In the genomic region with DNA sequence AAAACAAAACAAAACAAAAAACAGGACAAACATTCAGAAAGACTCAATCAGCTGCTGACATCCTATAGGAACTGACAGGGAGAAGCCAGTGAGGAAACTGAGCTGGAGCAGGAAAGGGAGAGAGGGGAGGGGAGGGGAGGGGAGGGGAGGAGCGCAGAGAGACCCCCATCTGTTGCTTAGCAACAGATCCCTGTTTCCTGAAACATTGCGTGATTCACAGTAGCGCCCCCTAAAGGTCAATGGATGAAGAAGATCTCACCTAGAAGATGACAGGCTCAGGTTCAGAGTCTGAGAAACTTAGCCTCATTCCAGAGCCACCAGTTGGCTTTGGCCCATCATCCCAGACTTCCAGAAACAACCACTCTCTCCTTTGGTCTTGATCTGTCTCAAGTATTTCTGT, we compare ENCODE assay signal across 15 mouse cellular contexts. TPM values are rescaled to one million over a fixed set of nuclear protein-coding genes. Genes with fewer than 3 reads are reported as not detected.
DNase-seq lines count a peak whose midpoint lies in the region; ATAC-seq and TF ChIP-seq lines count a peak whose summit lies in the region.
"Had no signal": no experiment of that assay in that cellular context is flagged by ENCODE, and none has a peak within 500 bp of the region (broad histone marks: within the 10 kb centered on the region; RNA-seq: fewer than 3 reads in every experiment).

No protein-coding gene starts in this region.

- no peak overlapping the region for H3K9ac ChIP-seq in forebrain, postnatal 0 days
- H3K9ac ChIP-seq in forebrain, embryonic 13.5 days: no peak overlapping the region
- no peak overlapping the region for H3K9ac ChIP-seq in midbrain, postnatal 0 days (replicated peaks; ENCODE audit: low read length, poor library complexity, severe bottlenecking)
- H3K9ac ChIP-seq in midbrain, embryonic 15.5 days: no peak overlapping the region
- no peak overlapping the region for H3K9ac ChIP-seq in stomach, postnatal 0 days (ENCODE audit: low read length)
- H3K9ac ChIP-seq in kidney, embryonic 14.5 days (ENCODE audit: low read depth, low read length): no peak overlapping the region

- no peak for DNase-seq in forebrain, postnatal 0 days
- peak; percentile 48 for DNase-seq in midbrain, postnatal 0 days (ENCODE audit: low spot score)
- DNase-seq in brain, embryonic 14.5 days (ENCODE audit: low read depth): peak; percentile 33
- DNase-seq in stomach, postnatal 0 days (ENCODE audit: low spot score): no peak
- DNase-seq in cerebellum, postnatal 14 days: no peak
- DNase-seq: layer of hippocampus, adult 9-11 months; lung, postnatal 36 days; thymus, adult 2 months had no signal

- no peak for TF ChIP-seq EP300 in stomach, postnatal 0 days (optimal IDR thresholded peaks at IDR 0.05)

- H3K4me3 ChIP-seq in forebrain, postnatal 0 days (ENCODE audit: low read depth, low read length): no peak overlapping the region
- no peak overlapping the region for H3K4me3 ChIP-seq in forebrain, embryonic 13.5 days
- no peak overlapping the region for H3K4me3 ChIP-seq in midbrain, postnatal 0 days (ENCODE audit: low read depth, low read length)
- H3K4me3 ChIP-seq in midbrain, embryonic 15.5 days: no peak overlapping the region
- H3K4me3 ChIP-seq in stomach, postnatal 0 days (ENCODE audit: low read depth, low read length): no peak overlapping the region
- no peak overlapping the region for H3K4me3 ChIP-seq in kidney, embryonic 14.5 days (ENCODE audit: low read length)

- H3K4me2 ChIP-seq in forebrain, postnatal 0 days (ENCODE audit: low read depth): no peak overlapping the region
- no peak overlapping the region for H3K4me2 ChIP-seq in forebrain, embryonic 13.5 days
- H3K4me2 ChIP-seq in midbrain, postnatal 0 days (ENCODE audit: low read depth, low read length, poor library complexity, severe bottlenecking): no peak overlapping the region
- no peak overlapping the region for H3K4me2 ChIP-seq in midbrain, embryonic 15.5 days
- no peak overlapping the region for H3K4me2 ChIP-seq in stomach, postnatal 0 days (replicated peaks; ENCODE audit: low read depth)
- no peak overlapping the region for H3K4me2 ChIP-seq in kidney, embryonic 14.5 days (replicated peaks; ENCODE audit: low read depth, low read length)

- H3K36me3 ChIP-seq in forebrain, postnatal 0 days (ENCODE audit: insufficient read depth): no peaks in the 10 kb centered on the region
- no peaks in the 10 kb centered on the region for H3K36me3 ChIP-seq in forebrain, embryonic 13.5 days (ENCODE audit: poor library complexity, severe bottlenecking)
- H3K36me3 ChIP-seq in midbrain, postnatal 0 days (ENCODE audit: insufficient read depth, low read length): no peaks in the 10 kb centered on the region
- no peaks in the 10 kb centered on the region for H3K36me3 ChIP-seq in midbrain, embryonic 15.5 days (replicated peaks)
- no peaks in the 10 kb centered on the region for H3K36me3 ChIP-seq in stomach, postnatal 0 days (ENCODE audit: control insufficient read depth, insufficient read depth, low read length)
- H3K36me3 ChIP-seq in kidney, embryonic 14.5 days (ENCODE audit: control insufficient read depth, insufficient read depth, low read length): no peaks in the 10 kb centered on the region

- H3K27ac ChIP-seq in forebrain, postnatal 0 days (ENCODE audit: low read depth, low read length): no peak overlapping the region
- no peak overlapping the region for H3K27ac ChIP-seq in forebrain, embryonic 13.5 days
- H3K27ac ChIP-seq in midbrain, postnatal 0 days (ENCODE audit: low read depth, low read length): no peak overlapping the region
- no peak overlapping the region for H3K27ac ChIP-seq in midbrain, embryonic 15.5 days
- H3K27ac ChIP-seq in stomach, postnatal 0 days (replicated peaks): no peak overlapping the region
- H3K27ac ChIP-seq in kidney, embryonic 14.5 days (ENCODE audit: low read depth, low read length): no peak overlapping the region

- no peaks in the 10 kb centered on the region for H3K4me1 ChIP-seq in forebrain, postnatal 0 days (ENCODE audit: insufficient read depth)
- H3K4me1 ChIP-seq in forebrain, embryonic 13.5 days: peaks cover 8% of the 10 kb centered on the region; the same call in 1 of the 2 replicates
- no peaks in the 10 kb centered on the region for H3K4me1 ChIP-seq in midbrain, postnatal 0 days (ENCODE audit: insufficient read depth, low read length)
- H3K4me1 ChIP-seq in midbrain, embryonic 15.5 days: peaks cover 3% of the 10 kb centered on the region; the same call in 1 of the 2 replicates
- no peaks in the 10 kb centered on the region for H3K4me1 ChIP-seq in stomach, postnatal 0 days (replicated peaks; ENCODE audit: control insufficient read depth, insufficient read depth)
- 0 out of 2 replicates have a peak, but pooled peaks cover 5% of the 10 kb centered on the region for H3K4me1 ChIP-seq in kidney, embryonic 14.5 days (ENCODE audit: control insufficient read depth, insufficient read depth, low read length)

- 39% methylated on average over 3 of the region's 3 CpGs for WGBS in forebrain, postnatal 0 days
- 40% methylated on average over 3 of the region's 3 CpGs for WGBS in forebrain, embryonic 13.5 days
- WGBS in midbrain, postnatal 0 days: 28% methylated on average over 3 of the region's 3 CpGs
- 26% methylated on average over 3 of the region's 3 CpGs for WGBS in midbrain, embryonic 15.5 days
- WGBS in stomach, postnatal 0 days: 28% methylated on average over 3 of the region's 3 CpGs
- 51% methylated on average over 3 of the region's 3 CpGs for WGBS in kidney, embryonic 14.5 days

- no peaks in the 10 kb centered on the region for H3K9me3 ChIP-seq in forebrain, postnatal 0 days (ENCODE audit: low read length)
- H3K9me3 ChIP-seq in forebrain, embryonic 13.5 days (replicated peaks): no peaks in the 10 kb centered on the region
- H3K9me3 ChIP-seq in midbrain, postnatal 0 days (ENCODE audit: low read length): no peaks in the 10 kb centered on the region
- no peaks in the 10 kb centered on the region for H3K9me3 ChIP-seq in midbrain, embryonic 15.5 days
- H3K9me3 ChIP-seq in stomach, postnatal 0 days (ENCODE audit: control insufficient read depth, low read length): no peaks in the 10 kb centered on the region
- H3K9me3 ChIP-seq in kidney, embryonic 14.5 days (ENCODE audit: control insufficient read depth, low read length): no peaks in the 10 kb centered on the region

- 0 out of 2 replicates have a peak, but pooled peaks have one; percentile 33 for TF ChIP-seq CTCF in forebrain, postnatal 0 days (IDR thresholded peaks at IDR 0.05; ENCODE audit: low read depth)
- peak; percentile 47 for TF ChIP-seq CTCF in midbrain, postnatal 0 days (IDR thresholded peaks at IDR 0.05)
- no peak; the same call in 1 of the 2 replicates for TF ChIP-seq CTCF in brain, embryonic 14.5 days (IDR thresholded peaks at IDR 0.05; ENCODE audit: borderline replicate concordance, extremely low read depth, insufficient read depth, insufficient read length)
- peak; percentile 36 for TF ChIP-seq CTCF in stomach, postnatal 0 days (IDR thresholded peaks at IDR 0.05; ENCODE audit: low read depth)

- H3K27me3 ChIP-seq in forebrain, postnatal 0 days (ENCODE audit: insufficient read depth, low read length): no peaks in the 10 kb centered on the region
- H3K27me3 ChIP-seq in forebrain, embryonic 13.5 days: peaks cover 16% of the 10 kb centered on the region
- peaks cover 9% of the 10 kb centered on the region for H3K27me3 ChIP-seq in midbrain, postnatal 0 days (ENCODE audit: insufficient read depth, low read length)
- peaks cover 21% of the 10 kb centered on the region for H3K27me3 ChIP-seq in midbrain, embryonic 15.5 days (replicated peaks)
- no peaks in the 10 kb centered on the region for H3K27me3 ChIP-seq in stomach, postnatal 0 days (ENCODE audit: control insufficient read depth, insufficient read depth, low read length)
- H3K27me3 ChIP-seq in kidney, embryonic 14.5 days (ENCODE audit: control insufficient read depth, insufficient read depth, low read length): peaks cover 2% of the 10 kb centered on the region; the same call in 1 of the 2 replicates

- TF ChIP-seq POLR2A in brain, embryonic 14.5 days (IDR thresholded peaks at IDR 0.05; ENCODE audit: borderline replicate concordance, extremely low read depth, insufficient read depth, insufficient read length, poor library complexity, severe bottlenecking): no peak

- ATAC-seq in forebrain, postnatal 0 days: no peak
- no peak for ATAC-seq in forebrain, embryonic 13.5 days
- ATAC-seq in midbrain, postnatal 0 days (ENCODE audit: low FRiP score): no peak
- no peak for ATAC-seq in midbrain, embryonic 15.5 days (replicated peaks)
- no peak for ATAC-seq in stomach, postnatal 0 days (ENCODE audit: low FRiP score, low TSS enrichment)
- ATAC-seq in kidney, embryonic 14.5 days (ENCODE audit: low FRiP score, low TSS enrichment): no peak

RNA-seq across cellular contexts. Expression of gene Fbxw4, which starts 33.9 kb away (rescaled TPM):
- total RNA-seq in forebrain, postnatal 0 days (2014; rRNA removed): 31.8 and 34.2 TPM in 2 replicates
- 5.0 and 6.4 TPM in 2 replicates for polyA plus RNA-seq in forebrain, postnatal 0 days (2015; fragmentation: Nextera tagmentation; extraction: Ambion mirVana)
- polyA plus RNA-seq in forebrain, embryonic 13.5 days (2015; fragmentation: Nextera tagmentation; extraction: Ambion mirVana): 3.4 TPM in 2 replicates
- 30.9 and 41.8 TPM in 2 replicates for total RNA-seq in midbrain, postnatal 0 days (2014; rRNA removed)
- polyA plus RNA-seq in midbrain, postnatal 0 days (2015; fragmentation: Nextera tagmentation; extraction: Ambion mirVana): 5.6 and 6.0 TPM in 2 replicates
- polyA plus RNA-seq in midbrain, embryonic 15.5 days (2015; fragmentation: Nextera tagmentation; extraction: Ambion mirVana): 6.1 and 7.8 TPM in 2 replicates
- 47.7 and 69.5 TPM in 2 replicates for polyA plus RNA-seq in brain, embryonic 14.5 days (2012; rRNA removed)
- 2.2 and 2.9 TPM in 2 replicates for polyA plus RNA-seq in stomach, postnatal 0 days (2015; fragmentation: Nextera tagmentation; extraction: Ambion mirVana)
- polyA plus RNA-seq in kidney, embryonic 14.5 days (2014; fragmentation: Nextera tagmentation; extraction: Ambion mirVana): 7.2 and 8.3 TPM in 2 replicates

RNA-seq across cellular contexts. Expression of gene Fgf8, which starts 48.7 kb away (rescaled TPM):
- 1.00 TPM in 1 of 2 replicates, not detected in the other for total RNA-seq in forebrain, postnatal 0 days (2014; rRNA removed)
- 0.24 and 0.26 TPM in 2 replicates for polyA plus RNA-seq in forebrain, postnatal 0 days (2015; fragmentation: Nextera tagmentation; extraction: Ambion mirVana)
- polyA plus RNA-seq in forebrain, embryonic 13.5 days (2015; fragmentation: Nextera tagmentation; extraction: Ambion mirVana): 1.5 and 2.5 TPM in 2 replicates
- 1.3 TPM in 1 of 2 replicates, not detected in the other for total RNA-seq in midbrain, postnatal 0 days (2014; rRNA removed)
- not detected in 2 replicates for polyA plus RNA-seq in midbrain, postnatal 0 days (2015; fragmentation: Nextera tagmentation; extraction: Ambion mirVana)
- polyA plus RNA-seq in midbrain, embryonic 15.5 days (2015; fragmentation: Nextera tagmentation; extraction: Ambion mirVana): 0.91 and 1.2 TPM in 2 replicates
- polyA plus RNA-seq in brain, embryonic 14.5 days (2012; rRNA removed): 1.8 and 2.0 TPM in 2 replicates
- not detected in 2 replicates for polyA plus RNA-seq in stomach, postnatal 0 days (2015; fragmentation: Nextera tagmentation; extraction: Ambion mirVana)
- 25.1 and 29.3 TPM in 2 replicates for polyA plus RNA-seq in kidney, embryonic 14.5 days (2014; fragmentation: Nextera tagmentation; extraction: Ambion mirVana)
- total RNA-seq: common myeloid progenitor, adult 5-6 weeks; gastrocnemius, adult 18-20 months; hematopoietic stem cell, adult 5-6 weeks had no signal
- polyA plus RNA-seq: small intestine, adult 2 months had no signal

RNA-seq across cellular contexts. Expression of gene Npm3, which starts 55.3 kb away (rescaled TPM):
- 34.7 and 55.2 TPM in 2 replicates for total RNA-seq in forebrain, postnatal 0 days (2014; rRNA removed)
- polyA plus RNA-seq in forebrain, postnatal 0 days (2015; fragmentation: Nextera tagmentation; extraction: Ambion mirVana): 7.8 and 11.5 TPM in 2 replicates
- 9.4 and 10.9 TPM in 2 replicates for polyA plus RNA-seq in forebrain, embryonic 13.5 days (2015; fragmentation: Nextera tagmentation; extraction: Ambion mirVana)
- 26.1 and 40.2 TPM in 2 replicates for total RNA-seq in midbrain, postnatal 0 days (2014; rRNA removed)
- 5.6 and 6.5 TPM in 2 replicates for polyA plus RNA-seq in midbrain, postnatal 0 days (2015; fragmentation: Nextera tagmentation; extraction: Ambion mirVana)
- polyA plus RNA-seq in midbrain, embryonic 15.5 days (2015; fragmentation: Nextera tagmentation; extraction: Ambion mirVana): 6.3 and 6.9 TPM in 2 replicates
- polyA plus RNA-seq in brain, embryonic 14.5 days (2012; rRNA removed): 50.0 and 70.1 TPM in 2 replicates
- polyA plus RNA-seq in stomach, postnatal 0 days (2015; fragmentation: Nextera tagmentation; extraction: Ambion mirVana): 9.9 and 10.9 TPM in 2 replicates
- 21.4 and 111 TPM in 2 replicates for polyA plus RNA-seq in kidney, embryonic 14.5 days (2014; fragmentation: Nextera tagmentation; extraction: Ambion mirVana)

Comparison
In these comparisons a context has a peak if more than half of its experiments do, and no peak if none do; other contexts are left out.
1. DNase-seq: peak in midbrain, postnatal 0 days (single experiment) and brain, embryonic 14.5 days (single experiment); none in forebrain, postnatal 0 days (single experiment), stomach, postnatal 0 days (single experiment) and cerebellum, postnatal 14 days (0 of 2).